In genomic region chr12:108206641-108207040, GRCm38 (mm10) we compare ENCODE assay signal across 8 mouse cellular contexts. TPM values are rescaled to one million over a fixed set of nuclear protein-coding genes. Genes with fewer than 3 reads are reported as not detected.
DNase-seq lines count a peak whose midpoint lies in the region; ATAC-seq and TF ChIP-seq lines count a peak whose summit lies in the region.

No protein-coding gene starts in this region.

- no peak overlapping the region for H3K4me3 ChIP-seq in bone marrow, adult 2 months (replicated peaks; ENCODE audit: control insufficient read depth, low read depth, low read length)
- H3K4me3 ChIP-seq in embryonic facial prominence, embryonic 14.5 days (ENCODE audit: low read depth, low read length): no peak overlapping the region
- no peak overlapping the region for H3K4me3 ChIP-seq in heart, embryonic 14.5 days (ENCODE audit: control insufficient read depth in 1 of 2, insufficient read depth in 1 of 2, low read depth in 1 of 2, low read length in 2 of 2)
- no peak overlapping the region for H3K4me3 ChIP-seq in lung, embryonic 14.5 days (ENCODE audit: low read depth, low read length)

- WGBS in bone marrow, adult 2 months: 15% methylated on average over 5 of the region's 5 CpGs
- WGBS in embryonic facial prominence, embryonic 14.5 days: 8% methylated on average over 5 of the region's 5 CpGs
- WGBS in heart, embryonic 14.5 days: 10% methylated on average over 5 of the region's 5 CpGs
- 11% methylated on average over 5 of the region's 5 CpGs for WGBS in lung, embryonic 14.5 days

- H3K27me3 ChIP-seq in embryonic facial prominence, embryonic 14.5 days (replicated peaks; ENCODE audit: control insufficient read depth, insufficient read depth, low read length): no peaks in the 10 kb centered on the region
- no peaks in the 10 kb centered on the region for H3K27me3 ChIP-seq in heart, embryonic 14.5 days (ENCODE audit: control insufficient read depth, insufficient read depth, low read length)
- no peaks in the 10 kb centered on the region for H3K27me3 ChIP-seq in lung, embryonic 14.5 days (ENCODE audit: insufficient read depth, low read length)

- H3K9me3 ChIP-seq in embryonic facial prominence, embryonic 14.5 days (ENCODE audit: control insufficient read depth, low read length): no peaks in the 10 kb centered on the region
- H3K9me3 ChIP-seq in heart, embryonic 14.5 days (ENCODE audit: control insufficient read depth, low read length): no peaks in the 10 kb centered on the region
- H3K9me3 ChIP-seq in lung, embryonic 14.5 days (ENCODE audit: low read depth, low read length): no peaks in the 10 kb centered on the region

- TF ChIP-seq POLR2A in bone marrow, adult 2 months (IDR thresholded peaks at IDR 0.05; ENCODE audit: borderline replicate concordance, control insufficient read depth, low read depth, low read length): no peak

- no peak overlapping the region for H3K4me2 ChIP-seq in embryonic facial prominence, embryonic 14.5 days (ENCODE audit: low read depth, low read length)
- H3K4me2 ChIP-seq in heart, embryonic 14.5 days (ENCODE audit: low read length): no peak overlapping the region
- H3K4me2 ChIP-seq in lung, embryonic 14.5 days: no peak overlapping the region

- H3K27ac ChIP-seq in bone marrow, adult 2 months (ENCODE audit: control insufficient read depth, insufficient read depth, low read depth, low read length, poor library complexity): no peak overlapping the region
- no peak overlapping the region for H3K27ac ChIP-seq in embryonic facial prominence, embryonic 14.5 days (replicated peaks; ENCODE audit: low read depth, low read length)
- no peak overlapping the region for H3K27ac ChIP-seq in heart, embryonic 14.5 days (replicated peaks in 1 of 2; ENCODE audit: control insufficient read depth in 1 of 2, insufficient read depth in 1 of 2, low read depth in 2 of 2, low read length in 2 of 2)
- no peak overlapping the region for H3K27ac ChIP-seq in lung, embryonic 14.5 days (ENCODE audit: low read depth)

- TF ChIP-seq CTCF in bone marrow, adult 2 months (IDR thresholded peaks at IDR 0.05; ENCODE audit: control insufficient read depth, insufficient read depth, low read length): peak; percentile 80
- TF ChIP-seq CTCF in lung, embryonic 14.5 days (IDR thresholded peaks at IDR 0.05; ENCODE audit: low read depth): peak; percentile 94

- 0 out of 2 replicates have a peak overlapping the region, but pooled peaks have one; percentile 8 for H3K9ac ChIP-seq in embryonic facial prominence, embryonic 14.5 days (ENCODE audit: low read depth, low read length)
- H3K9ac ChIP-seq in heart, embryonic 14.5 days (ENCODE audit: low read length): no peak overlapping the region
- H3K9ac ChIP-seq in lung, embryonic 14.5 days: no peak overlapping the region

- peaks cover 48% of the 10 kb centered on the region for H3K36me3 ChIP-seq in embryonic facial prominence, embryonic 14.5 days (ENCODE audit: control insufficient read depth, insufficient read depth, low read length)
- H3K36me3 ChIP-seq in heart, embryonic 14.5 days (ENCODE audit: control insufficient read depth, insufficient read depth, low read length): peaks cover 49% of the 10 kb centered on the region
- peaks cover 46% of the 10 kb centered on the region for H3K36me3 ChIP-seq in lung, embryonic 14.5 days (ENCODE audit: insufficient read depth)

- DNase-seq in CD8-positive naive resting alpha-beta T cell, adult 2 months (ENCODE audit: low read depth in 2 of 2, low spot score in 2 of 2): peak; percentile 50 to 59
- peak; percentile 61 for DNase-seq in embryonic facial prominence, embryonic 14.5 days (ENCODE audit: low spot score)
- DNase-seq in kidney, postnatal 36 days: peak; percentile 69 to 93
- DNase-seq in lung, embryonic 14.5 days: peak; percentile 91
- peak; percentile 77 for DNase-seq in ovary, postnatal 14 days (ENCODE audit: low spot score)
- peak; percentile 74 for DNase-seq in thymus, postnatal 14 days

- no peaks in the 10 kb centered on the region for H3K4me1 ChIP-seq in bone marrow, adult 2 months (ENCODE audit: control insufficient read depth, insufficient read depth, low read length)
- peaks cover 1% of the 10 kb centered on the region; the same call in 1 of the 2 replicates for H3K4me1 ChIP-seq in embryonic facial prominence, embryonic 14.5 days (ENCODE audit: control insufficient read depth, insufficient read depth, low read length)
- H3K4me1 ChIP-seq in heart, embryonic 14.5 days (ENCODE audit: control insufficient read depth in 2 of 2, insufficient read depth in 2 of 2, low read length in 2 of 2): peaks cover 3 to 7% of the 10 kb centered on the region in 2 experiments; a peak in 2 of 4 replicates
- H3K4me1 ChIP-seq in lung, embryonic 14.5 days (ENCODE audit: insufficient read depth): no peaks in the 10 kb centered on the region

- peak; percentile 53 for ATAC-seq in embryonic facial prominence, embryonic 14.5 days (ENCODE audit: low read depth)
- ATAC-seq in heart, embryonic 14.5 days (ENCODE audit: insufficient number of reproducible peaks, insufficient read depth, low FRiP score, low read depth): 0 out of 2 replicates have a peak, but pooled peaks have one; percentile 15
- ATAC-seq in lung, embryonic 14.5 days (ENCODE audit: insufficient read depth): peak; percentile 64

RNA-seq across cellular contexts. Expression of gene Ccnk, which starts 27.3 kb away (rescaled TPM):
- polyA plus RNA-seq in bone marrow, adult 2 months (2011; ENCODE audit: insufficient read depth, insufficient read length, low replicate concordance, missing spikeins): 12.4 and 21.9 TPM in 2 replicates
- 5.1 and 5.9 TPM in 2 replicates for polyA plus RNA-seq in embryonic facial prominence, embryonic 14.5 days (2014; fragmentation: Nextera tagmentation; extraction: Ambion mirVana)
- polyA plus RNA-seq in heart, embryonic 14.5 days (2014; fragmentation: Nextera tagmentation; extraction: Ambion mirVana): 3.2 and 3.9 TPM in 2 replicates
- polyA plus RNA-seq in lung, embryonic 14.5 days (2014; fragmentation: Nextera tagmentation; extraction: Ambion mirVana): 4.9 and 5.3 TPM in 2 replicates

RNA-seq across cellular contexts. Expression of gene Setd3, which starts 27.5 kb away (rescaled TPM):
- polyA plus RNA-seq in bone marrow, adult 2 months (2011; ENCODE audit: insufficient read depth, insufficient read length, low replicate concordance, missing spikeins): 41.5 and 51.0 TPM in 2 replicates
- 74.3 and 79.8 TPM in 2 replicates for polyA plus RNA-seq in embryonic facial prominence, embryonic 14.5 days (2014; fragmentation: Nextera tagmentation; extraction: Ambion mirVana)
- 60.4 and 68.2 TPM in 2 replicates for polyA plus RNA-seq in heart, embryonic 14.5 days (2014; fragmentation: Nextera tagmentation; extraction: Ambion mirVana)
- 68.8 and 69.6 TPM in 2 replicates for polyA plus RNA-seq in lung, embryonic 14.5 days (2014; fragmentation: Nextera tagmentation; extraction: Ambion mirVana)
